Mouse (Mus musculus) macrophage (primary cell): Measurements from ENCODE around the gene Anapc15. TPM values are rescaled to one million over a fixed set of nuclear protein-coding genes. Genes with fewer than 3 reads are reported as not detected.
"Not testable (repeated sequence)": the region's sequence is repeated elsewhere in the genome, so short reads cannot be mapped to it uniquely, and the experiment has no call there.

Source experiments
- H3K27ac ChIP-seq: fragments of 350-480 bp; formaldehyde crosslinking; 2 replicates; pipeline ENCODE4 v1.9.0; 2021
- H3K36me3 ChIP-seq: fragments of 350-480 bp; formaldehyde crosslinking; 2 replicates; pipeline ENCODE4 v1.9.0; 2021; ENCODE audit errors: inconsistent target
- H3K4me3 ChIP-seq: fragments of 350-480 bp; formaldehyde crosslinking; 2 replicates; pipeline ENCODE4 v1.9.0; 2021; ENCODE audit errors: inconsistent target
- H3K79me2 ChIP-seq: fragments of 350-480 bp; formaldehyde crosslinking; 2 replicates; pipeline ENCODE4 v1.9.0; 2021; ENCODE audit errors: inconsistent target
- WGBS: methylation state at CpG from one replicate; pipeline ENCODE4 v1.1.7; 2026; ENCODE audit warnings: inconsistent platforms; ENCODE audit not compliant: missing documents; 5-methylcytosine and 5-hydroxymethylcytosine counted together
- polyA plus RNA-seq: library from polyadenylated mRNA; stranded (reverse); fragments of 250-400 nt; gene quantifications from 3 replicates; pipeline ENCODE4 v1.2.4, GENCODE M21; 2018; ENCODE audit warnings: inconsistent platforms

Anapc15 gene
- polyA plus RNA-seq, 1 experiment from 2014 or later = 104 TPM

DNA sequence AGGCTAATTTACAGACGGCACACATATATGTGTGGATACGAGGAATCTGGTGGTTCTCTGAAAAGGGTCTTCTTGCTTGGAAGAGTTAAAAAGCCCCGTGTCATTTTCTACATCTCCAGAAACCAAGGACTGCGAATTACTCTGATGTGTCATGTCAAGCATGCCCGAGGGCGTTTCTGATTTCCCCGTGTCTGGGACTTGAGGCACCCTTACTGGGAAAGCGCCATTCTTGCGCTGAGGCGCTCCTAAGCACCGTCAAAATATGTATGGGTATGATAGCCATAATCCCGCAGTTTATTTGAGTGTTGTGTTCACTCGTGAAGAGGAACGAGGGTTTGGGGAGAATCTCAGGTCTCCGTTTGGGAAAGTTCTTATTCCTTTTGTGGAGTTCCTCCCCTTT lies 69.8 kb downstream of the Anapc15 start:
- H3K27ac ChIP-seq = peak overlapping the region; percentile 63
- 2% methylated on average over 14 of the region's 15 CpGs for WGBS

DNA sequence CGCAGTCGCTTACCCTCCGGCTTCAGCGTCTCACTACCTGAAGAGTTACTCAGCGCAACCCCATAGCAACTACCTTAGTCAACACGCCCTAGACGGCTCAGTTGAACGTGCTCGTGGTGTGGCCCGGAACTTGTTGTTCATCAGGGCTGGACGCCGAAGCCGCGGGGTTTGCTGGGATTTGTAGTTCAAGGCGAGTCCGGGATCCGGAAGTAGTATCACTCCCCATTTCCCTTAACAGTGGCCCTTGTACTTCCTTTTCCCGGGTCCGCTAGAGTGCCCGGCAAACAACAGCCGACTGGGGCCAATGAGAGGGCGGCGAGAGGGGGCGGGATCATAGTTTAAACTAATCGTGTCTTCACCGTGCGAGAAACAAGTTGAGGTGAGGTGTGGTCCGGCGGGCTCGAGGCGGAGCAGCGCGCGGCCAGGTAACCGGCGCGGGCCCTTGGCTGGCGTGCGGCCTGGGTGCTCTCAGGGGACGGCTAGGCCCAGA lies 70.3 kb downstream of the Anapc15 start, which contains the start of the genes Lrrc51 and Numa1:
Gene Lrrc51, minus strand, starts transcription at position 145 of the 490 bp plus-strand sequence.
Gene Numa1, plus strand, starts transcription at position 361 of the 490 bp plus-strand sequence.
- H3K27ac ChIP-seq = peak within 1 kb of the TSS; percentile 63
- H3K36me3 ChIP-seq = no peaks in the 10 kb centered on the region
- WGBS = under 1% methylated on average over 39 of the region's 40 CpGs
- peaks cover 63% of the 10 kb centered on the region for H3K79me2 ChIP-seq
- H3K4me3 ChIP-seq = peak within 1 kb of the TSS; percentile 88

More for the DNA sequence above, 69.8 kb downstream of the Anapc15 start:
- Histone ChIP-seq H3K4me3 (peak overlapping the region; percentile 88), H3K79me2 (peaks cover 58% of the 10 kb centered on the region), H3K36me3 (no peaks in the 10 kb centered on the region)

DNA sequence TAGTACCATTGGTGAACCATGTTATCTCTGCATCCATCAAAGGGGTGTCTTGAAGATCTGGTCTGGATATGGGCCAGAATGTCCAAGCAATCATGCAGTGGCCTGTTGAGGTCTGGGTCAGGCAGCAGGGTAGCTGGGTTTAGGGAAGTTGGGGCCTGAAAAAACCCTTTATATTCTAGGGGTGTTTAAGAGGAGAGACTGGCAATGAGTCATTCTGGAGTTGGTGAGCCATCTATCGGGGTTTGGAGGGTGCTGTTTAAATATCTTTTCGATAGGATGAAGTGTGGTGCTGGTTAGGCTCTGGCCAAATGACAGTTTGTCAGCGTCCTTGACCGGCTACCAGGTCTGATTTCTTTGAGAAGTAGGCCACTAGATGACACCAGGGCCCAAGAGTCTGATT lies 72.4 kb downstream of the Anapc15 start:
- Histone ChIP-seq H3K4me3 (no peak overlapping the region), H3K79me2 (peaks cover 85% of the 10 kb centered on the region), H3K27ac (peak overlapping the region; percentile 27), H3K36me3 (no peaks in the 10 kb centered on the region)
- 52% methylated on average over 4 of the region's 4 CpGs for WGBS

DNA sequence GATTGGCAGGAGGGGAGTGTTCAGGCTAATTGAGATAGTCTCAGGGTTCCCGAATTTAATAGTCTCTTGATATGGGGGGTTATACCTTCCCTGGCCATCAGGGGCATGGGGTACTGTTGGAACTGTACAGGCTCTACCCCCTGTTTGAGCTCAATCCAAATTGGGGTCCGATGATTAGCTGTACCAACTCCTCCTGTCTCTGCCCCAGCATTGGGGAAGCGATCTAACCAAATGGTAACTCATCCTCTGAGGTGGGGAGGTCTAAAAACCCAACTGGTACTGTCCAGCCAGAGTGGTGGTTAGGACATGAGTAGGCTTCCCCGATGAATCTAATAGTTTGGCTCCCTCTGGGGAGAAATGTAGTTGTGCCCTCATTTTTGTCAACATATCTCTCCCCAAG lies 73.5 kb downstream of the Anapc15 start:
- WGBS = 98% methylated on average over 4 of the region's 4 CpGs
- no peaks in the 10 kb centered on the region for H3K36me3 ChIP-seq
- no peak overlapping the region for H3K27ac ChIP-seq
- H3K79me2 ChIP-seq = peaks cover 95% of the 10 kb centered on the region
- no peak overlapping the region for H3K4me3 ChIP-seq

DNA sequence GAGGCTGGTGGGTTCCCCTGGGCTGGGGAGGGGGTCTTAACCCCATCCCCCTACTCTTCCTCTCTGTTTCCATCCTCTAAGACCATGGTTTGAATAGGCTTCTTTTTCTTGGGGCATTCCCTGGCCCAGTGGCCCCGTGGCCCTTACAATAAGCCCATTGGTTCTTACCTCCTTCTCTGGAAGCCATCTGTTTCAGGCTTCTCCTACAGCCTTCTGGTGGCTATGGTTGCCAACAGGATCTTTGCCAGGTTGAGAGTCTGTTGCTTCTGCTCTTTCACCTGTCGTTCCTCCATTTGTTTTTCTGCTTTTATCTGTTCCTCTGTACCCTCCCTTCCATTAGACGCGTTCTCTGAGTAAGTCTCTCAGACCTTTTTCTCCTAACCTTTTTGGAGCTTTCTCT lies 74.1 kb downstream of the Anapc15 start:
- H3K4me3 ChIP-seq = no peak overlapping the region
- no peaks in the 10 kb centered on the region for H3K36me3 ChIP-seq
- H3K27ac ChIP-seq = no peak overlapping the region
- H3K79me2 ChIP-seq = peaks cover 96% of the 10 kb centered on the region
- WGBS = 87% methylated on average over 4 of the region's 4 CpGs

DNA sequence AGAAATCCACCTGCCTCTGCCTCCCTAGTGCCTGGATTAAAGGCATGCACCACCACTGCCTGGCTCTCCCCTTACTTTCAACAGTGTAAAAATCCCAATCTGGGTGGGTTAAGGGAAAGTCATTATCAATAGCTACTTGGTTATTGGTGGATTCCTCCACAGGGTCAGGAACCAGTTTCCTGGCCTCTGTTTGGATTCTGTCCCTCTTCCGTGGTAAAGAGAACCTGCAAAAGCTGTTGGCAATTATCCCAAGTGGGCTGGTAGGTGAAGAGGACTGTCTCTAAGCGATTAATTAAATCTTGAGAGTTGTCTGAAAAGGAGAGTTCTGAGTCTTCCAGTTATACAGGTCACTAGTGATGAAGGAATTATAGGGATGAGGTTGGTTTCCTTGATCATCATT lies 74.8 kb downstream of the Anapc15 start:
- no peak overlapping the region for H3K4me3 ChIP-seq
- peaks cover 96% of the 10 kb centered on the region for H3K79me2 ChIP-seq
- no peak overlapping the region for H3K27ac ChIP-seq
- H3K36me3 ChIP-seq = no peaks in the 10 kb centered on the region
- 92% methylated on average over 2 of the region's 2 CpGs for WGBS

DNA sequence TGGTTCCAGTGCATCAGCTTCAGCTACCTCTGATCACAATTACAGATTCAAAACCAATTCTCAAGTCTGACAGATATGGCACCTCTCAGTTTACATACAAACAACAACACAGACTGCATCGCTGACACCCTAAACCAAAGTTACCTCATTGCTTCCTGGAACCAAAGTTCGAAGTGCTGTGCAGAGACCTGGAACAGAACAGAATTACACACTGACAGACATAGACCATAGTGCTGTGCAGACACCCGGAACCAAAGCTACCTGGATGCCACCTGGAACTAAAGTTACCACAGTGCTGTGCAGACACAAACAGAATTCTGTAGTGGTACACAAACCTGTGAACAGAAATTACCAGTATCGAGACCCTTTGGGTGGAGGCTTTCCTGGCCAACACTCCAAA lies 76.2 kb downstream of the Anapc15 start:
- Histone ChIP-seq H3K79me2 (peaks cover 98% of the 10 kb centered on the region), H3K27ac (no peak overlapping the region), H3K36me3 (no peaks in the 10 kb centered on the region), H3K4me3 (no peak overlapping the region)
- WGBS = 96% methylated on average over 4 of the region's 4 CpGs

DNA sequence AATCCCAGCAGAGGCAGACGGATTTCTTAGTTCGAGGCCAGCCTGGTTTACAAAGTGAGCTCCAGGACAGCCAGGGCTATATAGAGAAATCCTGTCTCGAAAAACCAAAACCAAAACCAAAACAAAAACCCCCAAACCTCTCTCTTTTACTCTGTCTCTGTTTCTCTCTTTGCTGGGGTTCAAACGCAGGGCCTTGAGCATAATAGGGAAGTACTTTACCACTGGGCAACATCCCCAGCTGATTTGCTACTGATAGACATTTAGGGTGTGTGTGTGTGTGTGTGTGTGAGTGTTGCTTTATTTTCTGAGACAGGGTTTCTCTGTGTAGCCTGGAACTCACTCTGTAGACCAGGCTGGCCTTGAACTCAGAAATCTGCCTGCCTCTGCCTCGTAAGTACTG lies 85.5 kb downstream of the Anapc15 start:
- peaks cover 99% of the 10 kb centered on the region for H3K79me2 ChIP-seq
- 45% methylated on average over 4 of the region's 5 CpGs for WGBS
- H3K27ac ChIP-seq = peak overlapping the region; percentile 12; the same call in 1 of the 2 replicates
- not testable (repeated sequence) for H3K4me3 ChIP-seq, H3K36me3 ChIP-seq

Other genes starting within 250 kb of the Anapc15 start
- 11.3 to 15.1 TPM (median 11.4 TPM) in 3 replicates for gene Clpb, start 200.1 kb upstream of the Anapc15 start, polyA plus RNA-seq
- not detected in 3 replicates for gene Phox2a, start 45.4 kb upstream of the Anapc15 start, polyA plus RNA-seq
- 63.7 to 85.3 TPM (median 76.3 TPM) in 3 replicates for gene Inppl1, start 25.5 kb upstream of the Anapc15 start, polyA plus RNA-seq
- gene Folr2, start 6.5 kb upstream of the Anapc15 start, polyA plus RNA-seq = 21.1 to 134 TPM (median 134 TPM) in 3 replicates
- gene Folr1, start 7.1 kb downstream of the Anapc15 start, polyA plus RNA-seq = 0.50 to 0.59 TPM in 2 of 3 replicates, not detected in the other
- 249 to 321 TPM (median 295 TPM) in 3 replicates for gene Lamtor1, start 42.2 kb downstream of the Anapc15 start, polyA plus RNA-seq
- 0.09 to 0.23 TPM (median 0.21 TPM) in 3 replicates for gene Tomt, start 42.6 kb downstream of the Anapc15 start, polyA plus RNA-seq
- 1.2 to 2.8 TPM (median 2.0 TPM) in 3 replicates for gene Lrrc51, start 70.2 kb downstream of the Anapc15 start, polyA plus RNA-seq
- 61.1 to 130 TPM (median 82.9 TPM) in 3 replicates for gene Numa1, start 70.4 kb downstream of the Anapc15 start, polyA plus RNA-seq
- gene Il18bp, start 155.0 kb downstream of the Anapc15 start, polyA plus RNA-seq = 56.7 to 120 TPM (median 96.3 TPM) in 3 replicates
- gene Rnf121, start 201.8 kb downstream of the Anapc15 start, polyA plus RNA-seq = 17.9 to 24.1 TPM (median 19.6 TPM) in 3 replicates
- 9.5 to 11.5 TPM (median 11.5 TPM) in 3 replicates for gene Xndc1, start 201.8 kb downstream of the Anapc15 start, polyA plus RNA-seq
- gene Xntrpc, start 202.0 kb downstream of the Anapc15 start, polyA plus RNA-seq = 0.07 to 0.19 TPM in 2 of 3 replicates, not detected in the other
- 0.13 TPM in 1 of 3 replicates, not detected in the others for gene Trpc2, start 219.4 kb downstream of the Anapc15 start, polyA plus RNA-seq
- gene Art1, start 238.0 kb downstream of the Anapc15 start, polyA plus RNA-seq = not detected in 3 replicates
- not detected in 3 replicates for gene Art5, start 245.8 kb downstream of the Anapc15 start, polyA plus RNA-seq